Mouse (Mus musculus) limb, embryonic 11.5 days (tissue): ENCODE data around the gene Cryz. TPM values are rescaled to one million over a fixed set of nuclear protein-coding genes. Genes with fewer than 3 reads are reported as not detected.

Experiments used
- ATAC-seq: fragments of 200-750 bp; cut with Nextera tagmentation; 2 replicates; pipeline ENCODE4 v1.8.0; 2017; ENCODE audit warnings: low read depth; ENCODE audit not compliant: insufficient number of reproducible peaks, low FRiP score, low TSS enrichment
- DNase-seq: peaks from one replicate; pipeline ENCODE4 v3.0.0-alpha.2; 2015; ENCODE audit warnings: low spot score
- H3K27ac ChIP-seq: fragments of 300-500 bp; sonication (generic); replicated peaks from 2 replicates; pipeline ENCODE4 v1.5.1; 2014; ENCODE audit warnings: low read depth, mild to moderate bottlenecking, low read length
- H3K27me3 ChIP-seq: fragments of 300-500 bp; sonication (generic); 2 replicates; pipeline ENCODE4 v1.6.1; 2014; ENCODE audit warnings: mild to moderate bottlenecking, low read length, mixed read lengths; ENCODE audit not compliant: control insufficient read depth, insufficient read depth
- H3K36me3 ChIP-seq: fragments of 300-500 bp; sonication (generic); 2 replicates; pipeline ENCODE4 v1.6.1; 2014; ENCODE audit warnings: mild to moderate bottlenecking, low read length, moderate library complexity, mixed read lengths; ENCODE audit not compliant: control insufficient read depth, insufficient read depth
- H3K4me1 ChIP-seq: fragments of 300-500 bp; sonication (generic); 2 replicates; pipeline ENCODE4 v1.6.1; 2014; ENCODE audit warnings: low read length, mixed read lengths; ENCODE audit not compliant: control insufficient read depth, insufficient read depth
- H3K4me2 ChIP-seq: fragments of 300-500 bp; sonication (generic); 2 replicates; pipeline ENCODE4 v1.6.1; 2014; ENCODE audit warnings: low read depth, mild to moderate bottlenecking, moderate library complexity; ENCODE audit not compliant: severe bottlenecking
- H3K4me3 ChIP-seq: fragments of 300-500 bp; sonication (generic); 2 replicates; pipeline ENCODE4 v1.5.1; 2014; ENCODE audit warnings: low read depth, low read length
- H3K9ac ChIP-seq: fragments of 300-500 bp; sonication (generic); 2 replicates; pipeline ENCODE4 v1.6.1; 2014; ENCODE audit warnings: mild to moderate bottlenecking, low read length
- H3K9me3 ChIP-seq: fragments of 300-500 bp; sonication (generic); 2 replicates; pipeline ENCODE4 v1.6.1; 2016; ENCODE audit warnings: low read length; ENCODE audit not compliant: control insufficient read depth
- WGBS: fragments of 180-500 bp; shearing (Covaris S2); extraction: QIAGEN DNeasy Blood & Tissue Kit; methylation state at CpG from one replicate; pipeline ENCODE4 v1.1.7; 2014; 5-methylcytosine and 5-hydroxymethylcytosine counted together
- polyA plus RNA-seq: library from polyadenylated mRNA; unstranded; fragments of >200 nt; fragmentation: Nextera tagmentation; extraction: Ambion mirVana; gene quantifications from 2 replicates; pipeline ENCODE4 v1.2.1, GENCODE M21; 2014

The Cryz gene
- polyA plus RNA-seq, 1 experiment from 2014 or later = 29.2 TPM

DNA sequence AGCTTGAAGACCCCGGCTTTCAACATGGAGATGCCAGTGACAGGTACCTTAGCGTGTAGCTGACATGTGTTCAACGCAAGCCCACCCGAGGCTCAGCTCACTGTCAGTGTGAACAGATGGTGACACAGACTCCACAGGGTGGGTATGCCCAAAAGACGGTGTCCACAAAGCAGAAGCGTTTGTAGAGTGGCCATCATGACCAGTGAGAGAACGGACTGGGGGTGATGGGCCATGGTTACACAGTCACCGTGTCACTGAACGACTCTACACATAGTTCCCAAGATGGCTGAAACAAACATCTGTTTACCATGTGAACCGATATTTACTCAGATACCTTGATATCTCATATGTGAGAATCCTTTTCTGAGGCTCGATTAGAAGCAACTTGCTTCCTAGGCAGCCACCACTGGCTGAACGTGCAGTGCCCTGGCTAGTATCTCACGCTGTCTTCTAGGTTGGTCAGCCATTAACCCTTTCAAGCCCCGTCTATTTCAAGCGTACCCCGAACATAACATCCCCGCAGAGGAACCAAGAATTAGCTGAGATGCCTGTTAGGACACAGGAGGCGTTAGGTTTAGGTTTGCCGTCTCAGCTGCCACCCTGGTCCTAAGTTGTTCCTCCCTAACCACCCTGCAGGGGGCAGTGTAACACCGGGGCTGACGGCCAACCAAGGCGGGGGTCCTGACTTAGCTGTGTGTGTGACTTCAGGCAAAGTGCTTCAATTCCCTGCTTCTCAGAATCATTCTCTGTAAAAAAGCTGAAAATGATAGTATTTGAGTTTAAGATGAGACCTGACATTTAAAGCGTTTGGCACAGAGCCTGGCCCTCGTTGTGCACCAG, 56.3 kb downstream of the Cryz start:
- Histone ChIP-seq H3K4me2 (no peak overlapping the region), H3K9ac (no peak overlapping the region), H3K4me3 (no peak overlapping the region), H3K27me3 (peaks cover 3% of the 10 kb centered on the region; the same call in 1 of the 2 replicates), H3K4me1 (no peaks in the 10 kb centered on the region), H3K27ac (no peak overlapping the region), H3K9me3 (no peaks in the 10 kb centered on the region), H3K36me3 (no peaks in the 10 kb centered on the region)
- peak; percentile 67; the same call in 1 of the 2 replicates for ATAC-seq
- peak; percentile 89 for DNase-seq
- 48% methylated on average over 24 of the region's 24 CpGs for WGBS

DNA sequence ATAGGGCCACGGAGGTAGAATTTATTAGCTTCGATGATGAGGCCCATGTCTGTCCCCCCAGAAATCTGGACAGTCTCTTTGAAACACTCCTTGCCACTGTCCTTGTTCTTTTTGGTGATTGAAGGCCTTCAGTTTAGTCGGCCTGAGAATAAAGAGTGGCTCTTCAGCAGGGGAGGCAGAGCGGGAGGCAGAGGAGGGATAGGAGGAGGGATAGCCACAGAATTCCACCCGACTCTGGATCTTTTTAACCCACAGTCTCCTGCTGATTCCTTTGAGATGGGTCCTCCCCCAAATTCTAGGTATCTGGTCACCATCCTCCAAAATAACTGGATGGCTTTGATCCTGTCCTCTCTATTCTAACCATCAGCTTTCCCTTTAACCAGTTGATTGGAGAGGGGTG, 56.9 kb downstream of the Cryz start:
- Histone ChIP-seq H3K9ac (no peak overlapping the region), H3K36me3 (no peaks in the 10 kb centered on the region), H3K9me3 (no peaks in the 10 kb centered on the region), H3K4me1 (no peaks in the 10 kb centered on the region), H3K27me3 (peaks cover 3% of the 10 kb centered on the region; the same call in 1 of the 2 replicates), H3K4me2 (no peak overlapping the region), H3K4me3 (no peak overlapping the region), H3K27ac (no peak overlapping the region)
- DNase-seq = no peak
- WGBS = 68% methylated on average over 5 of the region's 5 CpGs
- ATAC-seq = no peak

DNA sequence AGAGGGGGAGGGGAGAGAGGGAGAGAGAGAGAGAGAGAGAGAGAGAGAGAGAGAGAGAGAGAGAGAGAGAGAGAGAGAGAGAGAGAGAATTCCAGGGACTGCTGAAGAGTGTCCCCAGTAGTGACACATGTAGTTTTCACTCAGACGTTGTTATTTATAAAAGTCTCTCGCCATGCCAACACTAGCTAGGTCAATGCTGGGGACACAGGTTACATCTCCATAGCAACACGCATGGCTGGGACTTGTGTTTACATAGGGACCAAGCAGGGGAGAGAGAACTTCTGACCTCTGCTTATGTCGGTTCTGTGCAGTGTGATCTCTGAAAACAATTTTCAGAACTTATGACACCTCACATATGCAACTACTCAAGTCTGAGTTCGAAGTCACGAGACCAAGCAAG, 57.8 kb downstream of the Cryz start:
- WGBS = 68% methylated on average over 6 of the region's 6 CpGs
- no peak overlapping the region for H3K9ac ChIP-seq
- 0 out of 2 replicates have a peak, but pooled peaks have one; percentile 28 for ATAC-seq

DNA sequence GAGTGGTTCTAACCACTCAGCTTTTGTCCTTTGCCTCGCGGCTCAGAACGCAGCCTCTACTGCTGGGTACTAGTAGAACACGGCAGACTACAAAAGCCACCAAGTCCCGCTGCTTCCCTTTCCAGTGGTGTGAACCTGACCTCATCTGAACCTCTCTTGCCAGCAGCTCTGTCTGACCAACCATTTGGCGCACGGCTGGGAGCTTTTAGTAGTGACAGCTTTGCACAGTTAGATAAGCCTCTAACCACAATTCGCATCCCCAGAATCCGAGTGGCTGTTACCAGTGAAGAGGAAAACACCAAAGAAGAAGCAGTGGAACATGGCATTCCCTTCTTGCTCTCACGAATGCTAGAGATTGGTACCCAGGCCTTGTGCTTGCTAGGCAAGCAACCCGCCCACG, 58.4 kb downstream of the Cryz start:
- H3K9me3 ChIP-seq = no peaks in the 10 kb centered on the region
- ATAC-seq (no peak), DNase-seq (no peak)
- no peak overlapping the region for H3K4me3 ChIP-seq
- no peak overlapping the region for H3K4me2 ChIP-seq
- no peak overlapping the region for H3K27ac ChIP-seq
- no peaks in the 10 kb centered on the region for H3K4me1 ChIP-seq
- H3K36me3 ChIP-seq = no peaks in the 10 kb centered on the region
- peaks cover 3% of the 10 kb centered on the region; the same call in 1 of the 2 replicates for H3K27me3 ChIP-seq
- no peak overlapping the region for H3K9ac ChIP-seq
- WGBS = 72% methylated on average over 12 of the region's 12 CpGs

More for the DNA sequence above, 57.8 kb downstream of the Cryz start:
- Histone ChIP-seq H3K27ac (no peak overlapping the region), H3K36me3 (no peaks in the 10 kb centered on the region), H3K4me2 (no peak overlapping the region), H3K27me3 (peaks cover 3% of the 10 kb centered on the region; the same call in 1 of the 2 replicates), H3K9me3 (no peaks in the 10 kb centered on the region), H3K4me1 (no peaks in the 10 kb centered on the region), H3K4me3 (no peak overlapping the region)
- no peak for DNase-seq

DNA sequence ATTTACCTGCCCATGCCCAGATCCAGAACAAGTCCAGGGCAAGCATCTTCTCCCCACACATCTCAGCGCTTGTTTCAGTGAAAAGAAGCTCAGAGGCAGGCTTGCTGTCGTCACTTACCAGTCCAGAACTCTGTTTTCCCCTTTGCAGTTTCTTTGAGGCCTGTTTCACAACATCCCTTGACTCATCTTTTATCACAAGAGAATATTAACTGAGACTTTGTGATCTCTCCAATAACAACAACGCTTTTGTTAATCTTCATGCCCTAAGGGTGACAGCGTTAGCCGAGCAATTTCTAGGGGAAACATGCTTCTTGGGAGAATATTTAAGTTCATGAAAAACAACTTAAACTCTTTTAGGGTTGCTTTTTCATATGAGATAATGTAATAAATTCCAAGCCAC, 59.2 kb downstream of the Cryz start:
- no peak for DNase-seq
- Histone ChIP-seq H3K36me3 (no peaks in the 10 kb centered on the region), H3K9ac (no peak overlapping the region), H3K4me2 (no peak overlapping the region), H3K4me1 (no peaks in the 10 kb centered on the region), H3K27ac (no peak overlapping the region), H3K27me3 (peaks cover 3% of the 10 kb centered on the region; the same call in 1 of the 2 replicates), H3K4me3 (no peak overlapping the region), H3K9me3 (no peaks in the 10 kb centered on the region)
- ATAC-seq = no peak
- WGBS = 90% methylated on average over 5 of the region's 5 CpGs

DNA sequence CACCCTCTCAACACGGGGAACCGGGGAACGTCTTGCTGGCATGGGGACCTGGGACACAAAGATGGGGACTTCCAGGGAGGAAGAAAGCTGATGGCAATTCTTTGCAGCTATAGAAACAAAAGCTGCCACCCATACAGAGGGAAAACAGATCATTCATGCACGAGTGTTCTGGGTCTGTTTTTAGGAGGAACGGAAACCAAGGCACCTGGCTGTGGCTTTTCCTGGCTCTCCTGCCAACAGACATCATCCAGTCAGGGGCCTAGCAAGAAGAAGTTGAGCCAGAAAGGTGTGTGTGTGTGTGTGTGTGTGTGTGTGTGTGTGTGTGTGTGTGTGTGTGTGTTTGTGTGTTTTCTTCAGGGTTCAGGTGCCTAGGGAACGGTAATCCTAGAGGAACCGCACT, 67.0 kb downstream of the Cryz start, which contains the start of gene Erich3:
Gene Erich3 (plus strand): TSS at position 315 of the 400 bp plus-strand sequence.
- peaks cover 20% of the 10 kb centered on the region for H3K27me3 ChIP-seq
- H3K4me2 ChIP-seq = peak within 1 kb of the TSS; percentile 45
- no peaks in the 10 kb centered on the region for H3K36me3 ChIP-seq
- ATAC-seq (0 out of 2 replicates have a peak, but pooled peaks have one; percentile 5), DNase-seq (no peak)
- H3K4me1 ChIP-seq = peaks cover 8% of the 10 kb centered on the region
- H3K27ac ChIP-seq = no peak within 1 kb of the TSS
- peak within 1 kb of the TSS; percentile 14; the same call in 1 of the 2 replicates for H3K4me3 ChIP-seq
- no peak within 1 kb of the TSS for H3K9ac ChIP-seq
- 33% methylated on average over 7 of the region's 7 CpGs for WGBS
- no peaks in the 10 kb centered on the region for H3K9me3 ChIP-seq

DNA sequence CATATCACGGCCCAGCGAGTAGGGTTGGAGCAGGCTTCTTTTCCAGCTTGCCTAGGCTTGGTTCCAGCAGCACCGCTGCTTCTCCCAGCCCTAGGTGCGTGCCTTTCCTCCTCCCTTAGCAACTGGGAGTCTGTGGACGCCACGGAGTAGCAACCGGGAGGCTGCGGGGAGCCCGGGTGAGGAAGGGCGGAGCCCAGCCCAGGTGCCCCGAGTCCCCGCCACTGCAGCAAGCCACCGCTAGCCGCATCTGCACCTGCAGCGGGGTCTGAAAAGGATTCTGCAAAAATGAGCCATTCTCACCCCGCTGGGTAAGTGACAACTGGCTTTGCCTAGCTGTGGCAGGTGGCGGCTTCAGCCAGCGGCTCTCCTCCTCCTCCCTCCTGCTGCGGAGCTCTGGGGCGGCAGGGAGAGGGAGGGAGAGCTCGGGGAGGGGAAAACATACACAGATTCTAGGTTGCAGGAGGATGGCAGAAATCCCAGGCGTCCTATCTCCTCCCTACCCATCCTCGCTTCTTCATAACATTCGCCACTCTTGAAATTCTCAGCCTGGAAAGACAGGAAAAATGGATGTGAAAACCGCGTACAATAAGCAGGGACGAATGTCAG, 67.6 kb downstream of the Cryz start:
- Histone ChIP-seq H3K9ac (no peak overlapping the region), H3K4me1 (peaks cover 8% of the 10 kb centered on the region), H3K9me3 (no peaks in the 10 kb centered on the region), H3K4me3 (peak overlapping the region; percentile 14; the same call in 1 of the 2 replicates), H3K36me3 (no peaks in the 10 kb centered on the region), H3K4me2 (peak overlapping the region; percentile 45), H3K27me3 (peaks cover 20% of the 10 kb centered on the region), H3K27ac (no peak overlapping the region)
- DNase-seq (peak; percentile 56), ATAC-seq (peak; percentile 48)
- 3% methylated on average over 25 of the region's 27 CpGs for WGBS

DNA sequence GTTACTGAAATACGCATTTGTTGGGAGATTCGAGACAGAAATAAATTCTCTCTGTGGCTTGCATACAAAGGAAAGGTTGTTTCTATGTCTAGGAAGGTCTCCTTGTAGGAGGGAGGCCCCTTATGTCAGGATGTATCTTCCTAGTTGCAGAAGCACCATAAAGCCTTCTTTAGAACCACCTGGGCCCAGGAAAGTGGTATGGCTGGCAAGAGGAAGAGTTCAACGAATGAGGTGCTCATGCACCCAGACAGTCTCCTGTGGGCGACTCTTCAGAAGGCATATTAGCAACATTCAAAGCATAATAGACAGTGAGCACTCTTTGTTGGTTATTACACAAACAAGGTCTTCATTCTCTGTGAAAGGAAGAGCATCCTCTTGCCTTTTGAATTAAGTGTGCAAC, 68.1 kb downstream of the Cryz start:
- no peak overlapping the region for H3K4me3 ChIP-seq
- ATAC-seq (no peak), DNase-seq (no peak)
- no peaks in the 10 kb centered on the region for H3K9me3 ChIP-seq
- WGBS = 39% methylated on average over 4 of the region's 4 CpGs
- H3K9ac ChIP-seq = no peak overlapping the region
- no peak overlapping the region for H3K27ac ChIP-seq
- peaks cover 8% of the 10 kb centered on the region for H3K4me1 ChIP-seq
- H3K4me2 ChIP-seq = no peak overlapping the region
- H3K27me3 ChIP-seq = peaks cover 20% of the 10 kb centered on the region
- no peaks in the 10 kb centered on the region for H3K36me3 ChIP-seq
